Mouse (Mus musculus) hindbrain, embryonic 10.5 days (tissue): ENCODE data around the gene Kmt2a. TPM values are rescaled to one million over a fixed set of nuclear protein-coding genes. Genes with fewer than 3 reads are reported as not detected.

ENCODE experiments used
- DNase-seq: peaks from one replicate; pipeline ENCODE4 v3.0.0-alpha.2; 2017; ENCODE audit warnings: low spot score
- H3K27ac ChIP-seq: fragments of 300-500 bp; sonication (generic); 2 replicates; pipeline ENCODE4 v1.5.1; 2016; ENCODE audit warnings: mild to moderate bottlenecking, moderate library complexity
- H3K27me3 ChIP-seq: fragments of 300-500 bp; sonication (generic); 2 replicates; pipeline ENCODE4 v1.6.1; 2016; ENCODE audit warnings: mild to moderate bottlenecking; ENCODE audit not compliant: poor library complexity, insufficient read depth, severe bottlenecking
- H3K36me3 ChIP-seq: fragments of 300-500 bp; sonication (generic); 2 replicates; pipeline ENCODE4 v1.6.1; 2016; ENCODE audit warnings: mild to moderate bottlenecking, moderate library complexity
- H3K4me1 ChIP-seq: fragments of 300-500 bp; sonication (generic); replicated peaks from 2 replicates; pipeline ENCODE4 v1.6.1; 2016; ENCODE audit warnings: mild to moderate bottlenecking
- H3K4me3 ChIP-seq: fragments of 300-500 bp; sonication (generic); 2 replicates; pipeline ENCODE4 v1.5.1; 2016; ENCODE audit warnings: mild to moderate bottlenecking, moderate library complexity
- H3K9me3 ChIP-seq: fragments of 300-500 bp; sonication (generic); 2 replicates; pipeline ENCODE4 v1.6.1; 2016; ENCODE audit warnings: mild to moderate bottlenecking, moderate library complexity
- WGBS: fragments of 180-500 bp; shearing (Covaris S2); methylation state at CpG from one replicate; pipeline ENCODE4 v1.1.7; 2016; 5-methylcytosine and 5-hydroxymethylcytosine counted together
- polyA plus RNA-seq: library from polyadenylated mRNA; unstranded; fragments of >200 nt; fragmentation: Nextera tagmentation; extraction: Ambion mirVana; gene quantifications from 2 replicates; pipeline ENCODE4 v1.2.1, GENCODE M21; 2016

Gene Kmt2a
- polyA plus RNA-seq, 1 experiment from 2014 or later: 18.2 TPM

GRCm38 (mm10) chr9:44832356-44832755 lies 48.7 kb downstream of the Kmt2a start:
- Histone ChIP-seq H3K9me3 (no peaks in the 10 kb centered on the region), H3K36me3 (peaks cover 98% of the 10 kb centered on the region), H3K4me1 (no peaks in the 10 kb centered on the region), H3K27me3 (no peaks in the 10 kb centered on the region), H3K27ac (no peak overlapping the region), H3K4me3 (no peak overlapping the region)
- no peak for DNase-seq
- WGBS: 95% methylated on average over 4 of the region's 4 CpGs

DNA sequence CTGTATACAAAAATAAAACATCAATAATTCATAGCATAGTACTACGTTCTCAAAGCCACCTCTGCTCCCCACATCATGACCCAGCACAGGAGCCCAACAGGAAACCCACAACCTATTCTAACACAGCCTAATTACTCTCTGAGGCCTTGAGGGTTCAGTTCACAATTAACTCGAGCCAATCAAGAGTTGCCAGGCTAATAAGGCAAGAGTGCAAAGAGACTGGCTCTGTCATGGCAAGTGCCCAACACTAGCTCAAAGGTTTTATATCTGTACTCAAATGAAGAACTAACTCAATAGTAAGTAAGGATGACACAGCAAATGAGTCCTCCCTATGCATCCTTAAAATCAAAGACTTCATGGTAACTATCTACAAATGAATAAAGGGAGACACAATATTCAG lies 50.6 kb downstream of the Kmt2a start:
- Histone ChIP-seq H3K4me1 (no peaks in the 10 kb centered on the region), H3K36me3 (peaks cover 100% of the 10 kb centered on the region), H3K27me3 (no peaks in the 10 kb centered on the region), H3K4me3 (no peak overlapping the region), H3K9me3 (no peaks in the 10 kb centered on the region), H3K27ac (no peak overlapping the region)
- WGBS: 90% methylated on average over 2 of the region's 2 CpGs
- no peak for DNase-seq

GRCm38 (mm10) chr9:44828944-44829343 lies 52.2 kb downstream of the Kmt2a start:
- peaks cover 100% of the 10 kb centered on the region for H3K36me3 ChIP-seq
- 97% methylated on average over 11 of the region's 11 CpGs for WGBS

DNA sequence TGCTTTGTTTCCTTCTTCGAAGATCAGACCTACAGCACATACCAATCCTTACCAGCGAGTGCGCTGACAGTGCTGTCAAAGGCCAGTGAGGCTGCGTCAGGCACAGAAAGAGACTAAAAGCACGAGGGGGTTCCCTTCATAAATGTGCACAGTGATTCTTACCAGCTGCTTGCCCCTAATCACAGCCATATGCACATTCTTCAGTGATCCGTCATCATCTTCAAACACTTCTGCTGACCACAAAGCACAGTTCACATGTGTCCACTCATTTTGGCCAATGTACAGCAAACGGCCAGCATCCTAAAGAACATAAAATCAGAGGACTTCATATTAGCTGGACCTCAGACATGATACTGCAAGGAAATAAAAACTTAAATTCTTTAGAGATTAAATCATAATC lies 54.4 kb downstream of the Kmt2a start:
- 81% methylated on average over 7 of the region's 7 CpGs for WGBS
- peaks cover 100% of the 10 kb centered on the region for H3K36me3 ChIP-seq
- no peak for DNase-seq

More at GRCm38 (mm10) chr9:44828944-44829343, 52.2 kb downstream of the Kmt2a start:
- Histone ChIP-seq H3K4me3 (no peak overlapping the region), H3K4me1 (no peaks in the 10 kb centered on the region), H3K27me3 (no peaks in the 10 kb centered on the region), H3K9me3 (no peaks in the 10 kb centered on the region), H3K27ac (no peak overlapping the region)
- no peak for DNase-seq

GRCm38 (mm10) chr9:44819920-44820827 lies 60.9 kb downstream of the Kmt2a start:
- H3K9me3 ChIP-seq: no peaks in the 10 kb centered on the region
- H3K27ac ChIP-seq: no peak overlapping the region
- WGBS: 95% methylated on average over 15 of the region's 15 CpGs
- H3K4me1 ChIP-seq: no peaks in the 10 kb centered on the region
- no peak overlapping the region for H3K4me3 ChIP-seq
- H3K27me3 ChIP-seq: no peaks in the 10 kb centered on the region
- no peak for DNase-seq
- peaks cover 100% of the 10 kb centered on the region for H3K36me3 ChIP-seq

More for the DNA sequence above, 54.4 kb downstream of the Kmt2a start:
- Histone ChIP-seq H3K4me1 (no peaks in the 10 kb centered on the region), H3K27ac (no peak overlapping the region), H3K4me3 (no peak overlapping the region), H3K9me3 (no peaks in the 10 kb centered on the region), H3K27me3 (no peaks in the 10 kb centered on the region)

- 91% methylated on average over 5 of the region's 5 CpGs for WGBS
- no peak overlapping the region for H3K27ac ChIP-seq
- no peaks in the 10 kb centered on the region for H3K4me1 ChIP-seq
- H3K9me3 ChIP-seq: no peaks in the 10 kb centered on the region
- no peaks in the 10 kb centered on the region for H3K27me3 ChIP-seq
- no peak overlapping the region for H3K4me3 ChIP-seq
- H3K36me3 ChIP-seq: peaks cover 100% of the 10 kb centered on the region
- DNase-seq: no peak
These were observed 63.6 kb downstream of the Kmt2a start for GRCm38 (mm10) chr9:44817522-44817921.

DNA sequence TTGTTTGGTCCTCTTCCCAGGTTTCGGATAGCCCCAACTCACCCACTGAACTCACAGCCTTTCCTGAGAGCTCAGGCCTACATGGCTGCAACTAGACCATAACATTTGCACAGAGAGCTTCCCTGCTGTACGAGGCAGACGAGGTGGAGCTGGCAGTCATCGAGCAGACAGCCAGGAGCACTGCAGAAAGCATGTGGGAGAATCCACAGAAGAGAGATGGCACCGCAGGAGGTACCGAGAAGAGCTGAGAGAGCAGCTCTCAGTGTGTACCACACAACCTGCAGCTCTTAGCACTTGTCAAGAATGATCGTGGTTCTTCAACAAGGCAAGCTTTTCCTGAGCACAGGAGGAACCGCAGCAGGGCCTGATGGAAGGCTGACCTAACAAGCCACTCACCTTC lies 66.9 kb downstream of the Kmt2a start:
- Histone ChIP-seq H3K4me1 (no peaks in the 10 kb centered on the region), H3K27me3 (no peaks in the 10 kb centered on the region), H3K4me3 (no peak overlapping the region), H3K9me3 (no peaks in the 10 kb centered on the region), H3K27ac (no peak overlapping the region), H3K36me3 (peaks cover 100% of the 10 kb centered on the region)
- WGBS: 93% methylated on average over 8 of the region's 8 CpGs
- no peak for DNase-seq

DNA sequence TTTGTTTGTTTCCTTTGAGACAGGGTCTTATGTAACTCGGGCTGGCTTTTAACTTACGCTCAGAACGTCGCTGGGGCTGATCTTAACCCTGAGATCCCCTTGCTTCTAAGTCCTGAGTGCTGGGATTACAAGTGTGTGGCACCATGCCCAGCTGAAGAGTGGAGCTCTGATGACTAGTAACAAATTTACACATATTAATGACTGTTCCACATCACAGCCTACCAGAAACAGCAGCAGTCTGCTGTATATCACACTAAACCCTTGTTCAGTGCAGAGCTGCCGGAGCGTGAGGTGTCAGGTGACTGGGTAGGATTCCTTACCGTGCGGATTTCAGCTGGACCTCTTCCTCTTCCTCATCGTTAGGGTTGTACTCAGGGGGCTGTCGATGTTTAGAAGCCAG lies 70.8 kb downstream of the Kmt2a start:
- 93% methylated on average over 10 of the region's 10 CpGs for WGBS
- Histone ChIP-seq H3K4me3 (no peak overlapping the region), H3K36me3 (peaks cover 100% of the 10 kb centered on the region)

GRCm38 (mm10) chr9:44807778-44808177 lies 73.3 kb downstream of the Kmt2a start:
- no peaks in the 10 kb centered on the region for H3K9me3 ChIP-seq
- no peak for DNase-seq
- H3K4me1 ChIP-seq: no peaks in the 10 kb centered on the region
- no peak overlapping the region for H3K27ac ChIP-seq
- H3K4me3 ChIP-seq: no peak overlapping the region
- H3K27me3 ChIP-seq: 0 out of 2 replicates have a peak, but pooled peaks cover under 1% of the 10 kb centered on the region
- WGBS: 94% methylated on average over 10 of the region's 10 CpGs
- peaks cover 83% of the 10 kb centered on the region for H3K36me3 ChIP-seq

More for the DNA sequence above, 70.8 kb downstream of the Kmt2a start:
- no peak for DNase-seq
- H3K27ac ChIP-seq: no peak overlapping the region
- H3K4me1 ChIP-seq: no peaks in the 10 kb centered on the region
- no peaks in the 10 kb centered on the region for H3K9me3 ChIP-seq
- no peaks in the 10 kb centered on the region for H3K27me3 ChIP-seq

DNA sequence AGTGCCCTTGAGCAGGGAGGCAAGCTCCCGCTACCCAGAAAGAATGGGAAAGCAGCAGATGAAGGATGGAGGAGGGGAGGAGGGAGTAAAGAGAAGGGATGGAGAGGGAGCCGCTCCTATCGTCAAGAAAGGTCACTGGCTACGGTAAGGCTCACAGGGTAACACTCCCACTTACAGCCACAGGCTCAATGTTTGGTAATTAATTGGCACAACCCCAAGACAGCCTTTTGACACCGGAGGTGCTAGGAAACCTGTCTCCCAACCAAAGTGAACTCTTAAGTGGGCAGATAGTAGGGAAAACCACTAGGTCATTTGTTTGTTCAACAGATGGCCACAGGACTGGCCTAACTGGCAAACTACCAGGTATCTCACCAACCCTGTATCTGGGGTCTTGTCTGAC lies 74.0 kb downstream of the Kmt2a start:
- Histone ChIP-seq H3K36me3 (peaks cover 77% of the 10 kb centered on the region), H3K4me3 (no peak overlapping the region), H3K9me3 (no peaks in the 10 kb centered on the region), H3K27me3 (peaks cover 4% of the 10 kb centered on the region; the same call in 1 of the 2 replicates), H3K4me1 (no peaks in the 10 kb centered on the region), H3K27ac (no peak overlapping the region)
- 74% methylated on average over 5 of the region's 5 CpGs for WGBS
- no peak for DNase-seq

GRCm38 (mm10) chr9:44805536-44805935 lies 75.6 kb downstream of the Kmt2a start:
- peaks cover 20% of the 10 kb centered on the region for H3K27me3 ChIP-seq
- H3K36me3 ChIP-seq: peaks cover 61% of the 10 kb centered on the region
- H3K27ac ChIP-seq: no peak overlapping the region
- no peaks in the 10 kb centered on the region for H3K9me3 ChIP-seq
- H3K4me1 ChIP-seq: no peaks in the 10 kb centered on the region
- no peak for DNase-seq
- H3K4me3 ChIP-seq: no peak overlapping the region
- WGBS: 98% methylated on average over 5 of the region's 5 CpGs

DNA sequence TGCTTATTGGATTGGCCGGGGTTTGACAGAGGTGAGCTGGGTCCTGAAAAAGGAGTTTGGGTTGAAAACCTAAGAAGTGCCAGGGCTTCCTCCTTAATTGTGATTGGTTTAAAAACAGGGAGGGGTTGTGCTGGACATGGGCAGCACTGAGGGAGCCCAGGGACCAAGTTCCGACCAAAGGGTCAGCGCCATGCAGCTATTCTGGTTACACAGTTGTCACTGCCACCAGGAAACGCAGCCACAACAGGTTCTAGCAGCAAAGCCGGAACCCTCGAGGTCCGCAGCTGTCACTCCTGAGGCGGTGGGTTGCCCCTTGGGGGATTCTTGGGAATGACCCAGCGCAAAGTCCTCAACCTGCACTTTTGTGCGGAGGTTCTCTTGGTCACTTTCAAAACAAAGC lies 76.4 kb downstream of the Kmt2a start:
- 92% methylated on average over 10 of the region's 10 CpGs for WGBS
- Histone ChIP-seq H3K27ac (no peak overlapping the region), H3K9me3 (no peaks in the 10 kb centered on the region), H3K36me3 (peaks cover 52% of the 10 kb centered on the region), H3K4me1 (peaks cover 8% of the 10 kb centered on the region), H3K4me3 (no peak overlapping the region), H3K27me3 (peaks cover 28% of the 10 kb centered on the region)
- no peak for DNase-seq

DNA sequence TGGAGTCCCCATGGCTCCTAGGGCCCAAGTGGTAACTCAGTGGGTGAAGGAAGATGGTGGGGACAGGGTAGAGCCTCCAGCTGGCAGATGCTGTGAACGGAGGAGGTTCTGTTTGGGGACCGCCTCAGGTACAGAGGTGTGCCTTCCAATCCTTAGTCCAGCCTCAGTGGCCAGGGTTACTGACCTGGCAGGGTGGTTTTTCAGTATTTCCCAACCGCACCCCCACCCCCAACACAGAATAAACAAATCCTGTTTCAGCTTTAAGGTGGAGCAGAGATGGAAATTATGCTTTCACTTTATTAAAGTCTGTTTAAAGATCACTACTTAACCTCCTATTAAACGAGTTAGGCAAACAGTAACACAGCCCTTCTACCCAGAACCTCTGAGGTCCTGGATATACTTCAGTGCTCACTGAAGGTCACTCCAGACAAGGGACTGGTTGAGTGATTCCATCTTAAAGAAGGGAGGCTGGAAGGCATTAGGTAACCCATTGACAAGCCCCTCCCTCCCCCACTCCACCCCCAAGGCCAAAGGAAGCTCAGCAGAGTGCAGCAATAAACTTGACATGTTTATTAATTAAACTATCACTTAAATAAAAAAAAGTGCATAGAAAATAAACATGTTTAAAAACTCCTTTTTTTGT lies 78.2 kb downstream of the Kmt2a start, which contains the start of gene Ttc36:
Ttc36 (minus strand) TSS at position 265 of the 643 bp plus-strand sequence.
- Histone ChIP-seq H3K4me3 (no peak within 1 kb of the TSS), H3K9me3 (no peaks in the 10 kb centered on the region), H3K36me3 (peaks cover 35% of the 10 kb centered on the region), H3K4me1 (peaks cover 25% of the 10 kb centered on the region), H3K27ac (no peak within 1 kb of the TSS), H3K27me3 (peaks cover 40% of the 10 kb centered on the region)
- no peak for DNase-seq
- 78% methylated on average over 4 of the region's 4 CpGs for WGBS
